Mouse (Mus musculus): ENCODE results near the gene Sstr3. TPM values are rescaled to one million over a fixed set of nuclear protein-coding genes. Genes with fewer than 3 reads are reported as not detected.

Gene Sstr3
- polyA plus RNA-seq, 2 experiments from 2014 or later, result not detected

- peak; percentile 11 for ATAC-seq
These were observed 14.9 kb upstream of the Sstr3 start for GRCm38 (mm10) chr15:78559141-78559979.

GRCm38 (mm10) chr15:78557693-78558535 is 13.4 kb upstream of the Sstr3 start:
- peak; percentile 37 for ATAC-seq

- no peak for ATAC-seq
These were observed 10.2 kb upstream of the Sstr3 start for GRCm38 (mm10) chr15:78554545-78555313.

- no peak for ATAC-seq
These were observed 4.8 kb upstream of the Sstr3 start for GRCm38 (mm10) chr15:78549189-78549734.

- ATAC-seq, result no peak
These were observed 4.2 kb upstream of the Sstr3 start for GRCm38 (mm10) chr15:78548711-78549110.

- no peak for ATAC-seq
These were observed 3.8 kb upstream of the Sstr3 start for GRCm38 (mm10) chr15:78548336-78548665.

GRCm38 (mm10) chr15:78547415-78548335 is 3.2 kb upstream of the Sstr3 start:
- peak; percentile 81 for ATAC-seq

GRCm38 (mm10) chr15:78546060-78546459 is 1.6 kb upstream of the Sstr3 start:
- no peak for ATAC-seq

- ATAC-seq, result no peak
These were observed 444 bp downstream of the Sstr3 start for GRCm38 (mm10) chr15:78544041-78544440.

GRCm38 (mm10) chr15:78542767-78543303 is 1.6 kb downstream of the Sstr3 start:
- no peak for ATAC-seq

GRCm38 (mm10) chr15:78542098-78542766 is 2.3 kb downstream of the Sstr3 start:
- ATAC-seq, result no peak

- no peak for ATAC-seq
These were observed 2.9 kb downstream of the Sstr3 start for GRCm38 (mm10) chr15:78541606-78542005.

GRCm38 (mm10) chr15:78541036-78541435 is 3.4 kb downstream of the Sstr3 start:
- ATAC-seq, result no peak

- ATAC-seq, result no peak
These were observed 8.6 kb downstream of the Sstr3 start for GRCm38 (mm10) chr15:78535723-78536421.

GRCm38 (mm10) chr15:78533346-78533835 is 11.1 kb downstream of the Sstr3 start:
- ATAC-seq, result no peak

GRCm38 (mm10) chr15:78532566-78533345 is 11.7 kb downstream of the Sstr3 start:
- no peak for ATAC-seq

- peak; percentile 73 for ATAC-seq
These were observed 12.5 kb downstream of the Sstr3 start for GRCm38 (mm10) chr15:78531901-78532469.

- no peak for ATAC-seq
These were observed 13.1 kb downstream of the Sstr3 start for GRCm38 (mm10) chr15:78531451-78531720.

Data from activated CD4-positive, CD25-positive, alpha-beta regulatory T cell, adult 4 months (primary cell).